In genomic region chr7:19817382-19818105, GRCm38 (mm10) we compare ENCODE assay signal across 9 mouse cellular contexts. TPM values are rescaled to one million over a fixed set of nuclear protein-coding genes. Genes with fewer than 3 reads are reported as not detected.
DNase-seq lines count a peak whose midpoint lies in the region; ATAC-seq lines count a peak whose summit lies in the region.
"Had no signal": no experiment of that assay in that cellular context is flagged by ENCODE, and none has a peak within 500 bp of the region (broad histone marks: within the 10 kb centered on the region; RNA-seq: fewer than 3 reads in every experiment).

No protein-coding gene starts in this region.

- H3K27me3 ChIP-seq in kidney, embryonic 14.5 days (ENCODE audit: control insufficient read depth, insufficient read depth, low read length) = peaks cover 14% of the 10 kb centered on the region
- H3K27me3 ChIP-seq in embryonic facial prominence, embryonic 12.5 days = peaks cover 25% of the 10 kb centered on the region
- peaks cover 56% of the 10 kb centered on the region for H3K27me3 ChIP-seq in heart, embryonic 13.5 days (replicated peaks)

- peak; percentile 70 for ATAC-seq in kidney, embryonic 14.5 days (ENCODE audit: low FRiP score, low TSS enrichment)
- ATAC-seq in embryonic facial prominence, embryonic 12.5 days (ENCODE audit: insufficient number of reproducible peaks, insufficient read depth, low FRiP score, low TSS enrichment) = peak; percentile 50
- no peak for ATAC-seq in heart, embryonic 13.5 days (ENCODE audit: extremely low read depth, insufficient number of reproducible peaks, low FRiP score, low TSS enrichment)
- peak; percentile 74 for ATAC-seq in megakaryocyte progenitor cell, adult 5-6 weeks (replicated peaks; ENCODE audit: poor library complexity)

- H3K4me1 ChIP-seq in kidney, embryonic 14.5 days (ENCODE audit: control insufficient read depth, insufficient read depth, low read length) = peaks cover 26% of the 10 kb centered on the region
- peaks cover 31% of the 10 kb centered on the region for H3K4me1 ChIP-seq in embryonic facial prominence, embryonic 12.5 days
- peaks cover 34% of the 10 kb centered on the region for H3K4me1 ChIP-seq in heart, embryonic 13.5 days

- DNase-seq in kidney, adult 18-20 months = no peak
- DNase-seq in kidney, postnatal 36 days = peak; percentile 49 to 60
- peak; percentile 69 for DNase-seq in spleen, adult 12 weeks (ENCODE audit: low spot score)
- no peak for DNase-seq in layer of hippocampus, adult 9-10 months (ENCODE audit: low spot score)

- H3K9ac ChIP-seq in kidney, embryonic 14.5 days (ENCODE audit: low read depth, low read length) = peak overlapping the region; percentile 50
- peak overlapping the region; percentile 38; the same call in 1 of the 2 replicates for H3K9ac ChIP-seq in embryonic facial prominence, embryonic 12.5 days
- H3K9ac ChIP-seq in heart, embryonic 13.5 days = peak overlapping the region; percentile 51

- no peaks in the 10 kb centered on the region for H3K9me3 ChIP-seq in kidney, embryonic 14.5 days (ENCODE audit: control insufficient read depth, low read length)
- no peaks in the 10 kb centered on the region for H3K9me3 ChIP-seq in embryonic facial prominence, embryonic 12.5 days
- no peaks in the 10 kb centered on the region for H3K9me3 ChIP-seq in heart, embryonic 13.5 days

- peak overlapping the region; percentile 73 for H3K27ac ChIP-seq in kidney, embryonic 14.5 days (ENCODE audit: low read depth, low read length)
- H3K27ac ChIP-seq in embryonic facial prominence, embryonic 12.5 days = peak overlapping the region; percentile 76
- H3K27ac ChIP-seq in heart, embryonic 13.5 days (replicated peaks) = peak overlapping the region; percentile 13; the same call in 1 of the 2 replicates

- H3K4me3 ChIP-seq in kidney, embryonic 14.5 days (ENCODE audit: low read length) = peak overlapping the region; percentile 25; the same call in 1 of the 2 replicates
- peak overlapping the region; percentile 37 for H3K4me3 ChIP-seq in embryonic facial prominence, embryonic 12.5 days
- peak overlapping the region; percentile 55 for H3K4me3 ChIP-seq in heart, embryonic 13.5 days

- H3K4me2 ChIP-seq in kidney, embryonic 14.5 days (replicated peaks; ENCODE audit: low read depth, low read length) = peak overlapping the region; percentile 47
- peak overlapping the region; percentile 63 for H3K4me2 ChIP-seq in embryonic facial prominence, embryonic 12.5 days (replicated peaks)
- H3K4me2 ChIP-seq in heart, embryonic 13.5 days = peak overlapping the region; percentile 71

- H3K36me3 ChIP-seq in kidney, embryonic 14.5 days (ENCODE audit: control insufficient read depth, insufficient read depth, low read length) = no peaks in the 10 kb centered on the region
- no peaks in the 10 kb centered on the region for H3K36me3 ChIP-seq in embryonic facial prominence, embryonic 12.5 days
- H3K36me3 ChIP-seq in heart, embryonic 13.5 days = no peaks in the 10 kb centered on the region

- WGBS in kidney, embryonic 14.5 days = 11% methylated on average over 15 of the region's 15 CpGs
- WGBS in embryonic facial prominence, embryonic 12.5 days = 6% methylated on average over 15 of the region's 15 CpGs
- WGBS in heart, embryonic 13.5 days = 9% methylated on average over 15 of the region's 15 CpGs

RNA-seq across cellular contexts. Expression of gene Bcl3, which starts 5.0 kb away (rescaled TPM):
- 3.5 and 4.2 TPM in 2 replicates for polyA plus RNA-seq in kidney, embryonic 14.5 days (2014; fragmentation: Nextera tagmentation; extraction: Ambion mirVana)
- polyA plus RNA-seq in embryonic facial prominence, embryonic 12.5 days (2016; fragmentation: Nextera tagmentation; extraction: Ambion mirVana) = 2.2 TPM in 2 replicates
- 1.5 and 1.9 TPM in 2 replicates for polyA plus RNA-seq in heart, embryonic 13.5 days (2015; fragmentation: Nextera tagmentation; extraction: Ambion mirVana)
- 6.3 and 11.5 TPM in 2 replicates for total RNA-seq in megakaryocyte progenitor cell, adult 5-6 weeks (2015)
- 1.6 and 4.6 TPM in 2 replicates for total RNA-seq in megakaryocyte progenitor cell, adult 5-6 weeks (2017)

RNA-seq across cellular contexts. Expression of gene Cblc, which starts 20.9 kb away (rescaled TPM):
- 4.7 and 7.3 TPM in 2 replicates for polyA plus RNA-seq in kidney, embryonic 14.5 days (2014; fragmentation: Nextera tagmentation; extraction: Ambion mirVana)
- polyA plus RNA-seq in embryonic facial prominence, embryonic 12.5 days (2016; fragmentation: Nextera tagmentation; extraction: Ambion mirVana) = 4.4 and 4.8 TPM in 2 replicates
- polyA plus RNA-seq in heart, embryonic 13.5 days (2015; fragmentation: Nextera tagmentation; extraction: Ambion mirVana) = 0.59 and 0.68 TPM in 2 replicates
- total RNA-seq in megakaryocyte progenitor cell, adult 5-6 weeks (2015) = not detected in 2 replicates
- total RNA-seq in megakaryocyte progenitor cell, adult 5-6 weeks (2017) = not detected in 2 replicates

RNA-seq across cellular contexts. Expression of gene Gm19345, which starts 34.3 kb away (rescaled TPM):
- 0.27 TPM in 1 of 2 replicates, not detected in the other for polyA plus RNA-seq in kidney, embryonic 14.5 days (2014; fragmentation: Nextera tagmentation; extraction: Ambion mirVana)
- polyA plus RNA-seq in embryonic facial prominence, embryonic 12.5 days (2016; fragmentation: Nextera tagmentation; extraction: Ambion mirVana) = 0.20 and 0.62 TPM in 2 replicates
- polyA plus RNA-seq in heart, embryonic 13.5 days (2015; fragmentation: Nextera tagmentation; extraction: Ambion mirVana) = not detected in 2 replicates
- total RNA-seq in megakaryocyte progenitor cell, adult 5-6 weeks (2015) = not detected in 2 replicates
- not detected in 2 replicates for total RNA-seq in megakaryocyte progenitor cell, adult 5-6 weeks (2017)
- total RNA-seq: adrenal gland, postnatal 4 days had no signal

RNA-seq across cellular contexts. Expression of gene Ceacam16, which starts 43.6 kb away (rescaled TPM):
- polyA plus RNA-seq in kidney, embryonic 14.5 days (2014; fragmentation: Nextera tagmentation; extraction: Ambion mirVana) = not detected in 2 replicates
- not detected in 2 replicates for polyA plus RNA-seq in embryonic facial prominence, embryonic 12.5 days (2016; fragmentation: Nextera tagmentation; extraction: Ambion mirVana)
- polyA plus RNA-seq in heart, embryonic 13.5 days (2015; fragmentation: Nextera tagmentation; extraction: Ambion mirVana) = 0.13 TPM in 1 of 2 replicates, not detected in the other
- not detected in 2 replicates for total RNA-seq in megakaryocyte progenitor cell, adult 5-6 weeks (2015)
- not detected in 2 replicates for total RNA-seq in megakaryocyte progenitor cell, adult 5-6 weeks (2017)

RNA-seq across cellular contexts. Expression of gene Bcam, which starts 46.7 kb away (rescaled TPM):
- polyA plus RNA-seq in kidney, embryonic 14.5 days (2014; fragmentation: Nextera tagmentation; extraction: Ambion mirVana) = 177 and 214 TPM in 2 replicates
- 62.3 and 69.1 TPM in 2 replicates for polyA plus RNA-seq in embryonic facial prominence, embryonic 12.5 days (2016; fragmentation: Nextera tagmentation; extraction: Ambion mirVana)
- 223 and 250 TPM in 2 replicates for polyA plus RNA-seq in heart, embryonic 13.5 days (2015; fragmentation: Nextera tagmentation; extraction: Ambion mirVana)
- total RNA-seq in megakaryocyte progenitor cell, adult 5-6 weeks (2015) = not detected in 2 replicates
- not detected in 2 replicates for total RNA-seq in megakaryocyte progenitor cell, adult 5-6 weeks (2017)

Comparison
In these comparisons a context has a peak if more than half of its experiments do, and no peak if none do; other contexts are left out.
1. DNase-seq: peak in kidney, postnatal 36 days (2 of 2) and spleen, adult 12 weeks (single experiment); none in kidney, adult 18-20 months (single experiment) and layer of hippocampus, adult 9-10 months (single experiment).
2. H3K27ac ChIP-seq: peak in every context shown above with its lines; median percentile 76 in embryonic facial prominence, embryonic 12.5 days; 73 in kidney, embryonic 14.5 days; 13 in heart, embryonic 13.5 days.
3. Peak in every context shown above with its lines, with median percentiles within 50 percentile points of each other: H3K4me2 ChIP-seq, H3K4me3 ChIP-seq and H3K9ac ChIP-seq.